Mouse (Mus musculus): ENCODE results near the gene Gm5767.

GRCm38 (mm10) chr16:8639466-8640191 lies 40.9 kb upstream of the Gm5767 start:
- no peak for TF ChIP-seq CTCF (IDR thresholded peaks at IDR 0.05; ENCODE audit: low read depth, low read length)
- no peak for TF ChIP-seq POLR2A (IDR thresholded peaks at IDR 0.05; ENCODE audit: extremely low read depth, insufficient read depth, low read length)
